Mouse (Mus musculus): Measurements from ENCODE around the gene Pemt. TPM values are rescaled to one million over a fixed set of nuclear protein-coding genes. Genes with fewer than 3 reads are reported as not detected.

Gene Pemt
- total RNA-seq (2014; rRNA removed; ENCODE audit: low replicate concordance) (11.9 and 14.8 TPM in 2 replicates), polyA plus RNA-seq (2015; fragmentation: Nextera tagmentation; extraction: Ambion mirVana) (6.9 and 8.2 TPM in 2 replicates)

GRCm38 (mm10) chr11:60046058-60046735 is at the start of gene Pemt:
Gene Pemt (minus strand): TSS chr11:60046489.
- peak within 1 kb of the TSS; percentile 56 for H3K4me3 ChIP-seq (ENCODE audit: low read depth, low read length)
- H3K27ac ChIP-seq (ENCODE audit: low read depth), result peak within 1 kb of the TSS; percentile 80
- WGBS, result under 1% methylated on average over 44 of the region's 44 CpGs
- no peaks in the 10 kb centered on the region for H3K27me3 ChIP-seq (ENCODE audit: control insufficient read depth, insufficient read depth, low read length)
- peak; percentile 98 for ATAC-seq (ENCODE audit: insufficient read depth, low read depth)
- H3K9me3 ChIP-seq (replicated peaks; ENCODE audit: control insufficient read depth, low read length), result no peaks in the 10 kb centered on the region
- TF ChIP-seq EP300 (IDR thresholded peaks at IDR 0.05; ENCODE audit: low read depth), result no peak
- TF ChIP-seq CTCF (IDR thresholded peaks at IDR 0.05; ENCODE audit: low read depth), result peak; percentile 45
- H3K4me1 ChIP-seq (ENCODE audit: control insufficient read depth, insufficient read depth), result peaks cover 6% of the 10 kb centered on the region
- no peaks in the 10 kb centered on the region for H3K36me3 ChIP-seq (replicated peaks; ENCODE audit: control insufficient read depth, insufficient read depth, low read length)
- peak within 1 kb of the TSS; percentile 68 for H3K4me2 ChIP-seq (ENCODE audit: low read depth, low read length)
- H3K9ac ChIP-seq (replicated peaks; ENCODE audit: low read depth, low read length), result peak within 1 kb of the TSS; percentile 44
- DNase-seq (ENCODE audit: low spot score), result peak; percentile 93

DNA sequence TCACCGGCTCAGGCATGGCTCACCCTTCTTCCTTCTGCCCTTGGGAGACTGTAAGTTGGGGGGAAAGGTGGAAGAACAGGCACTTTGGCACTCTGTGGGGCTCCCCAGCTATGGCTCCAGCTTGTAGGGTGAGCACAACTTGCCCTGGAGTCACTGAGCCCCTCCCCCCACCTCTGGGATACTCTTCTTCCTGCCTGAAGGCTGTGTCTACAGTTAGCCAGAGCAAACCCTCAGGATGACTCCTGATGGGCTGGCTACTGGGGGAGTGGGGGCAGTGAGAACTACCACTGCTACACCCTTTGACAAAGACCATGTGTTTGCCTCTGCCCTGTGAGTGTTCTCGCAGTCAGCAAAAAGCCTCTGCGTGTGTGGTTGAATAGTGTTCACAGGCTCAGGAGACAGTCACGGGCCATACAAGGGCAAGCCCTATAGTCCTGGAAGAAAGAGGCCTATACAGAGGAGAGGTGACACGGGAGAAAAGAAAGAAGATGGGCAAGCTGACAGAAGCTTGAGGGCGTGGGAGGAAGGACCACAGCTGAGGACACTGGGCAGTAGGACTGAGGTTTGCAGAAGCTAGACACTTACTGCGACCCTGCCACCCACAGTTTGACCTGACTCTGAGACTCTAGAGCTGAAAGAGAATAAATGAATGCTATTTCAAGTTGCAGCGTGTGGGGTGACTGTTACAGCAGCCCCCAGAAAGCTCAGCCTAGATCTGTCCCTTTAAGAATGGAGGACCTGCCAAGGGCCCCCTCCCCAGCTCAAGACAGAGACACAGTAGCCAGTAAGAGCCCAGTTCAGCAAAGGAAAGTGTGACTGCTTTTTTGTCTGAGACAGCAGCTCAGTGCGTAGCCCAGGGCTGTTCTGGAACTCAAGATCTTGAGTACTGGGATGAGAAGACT is 48.9 kb upstream of the Pemt start:
- H3K27ac ChIP-seq (ENCODE audit: low read depth), result no peak overlapping the region
- 62% methylated on average over 9 of the region's 9 CpGs for WGBS
- H3K27me3 ChIP-seq (ENCODE audit: control insufficient read depth, insufficient read depth, low read length), result no peaks in the 10 kb centered on the region
- H3K4me1 ChIP-seq (ENCODE audit: control insufficient read depth, insufficient read depth), result peaks cover 28% of the 10 kb centered on the region
- no peaks in the 10 kb centered on the region for H3K36me3 ChIP-seq (replicated peaks; ENCODE audit: control insufficient read depth, insufficient read depth, low read length)
- H3K9me3 ChIP-seq (replicated peaks; ENCODE audit: control insufficient read depth, low read length), result no peaks in the 10 kb centered on the region
- ATAC-seq (ENCODE audit: insufficient read depth, low read depth) (no peak), DNase-seq (ENCODE audit: low spot score) (no peak)
- no peak overlapping the region for H3K9ac ChIP-seq (replicated peaks; ENCODE audit: low read depth, low read length)
- H3K4me3 ChIP-seq (ENCODE audit: low read depth, low read length), result no peak overlapping the region
- H3K4me2 ChIP-seq (ENCODE audit: low read depth, low read length), result no peak overlapping the region
- no peak for TF ChIP-seq EP300 (IDR thresholded peaks at IDR 0.05; ENCODE audit: low read depth)
- TF ChIP-seq CTCF (IDR thresholded peaks at IDR 0.05; ENCODE audit: low read depth), result no peak

DNA sequence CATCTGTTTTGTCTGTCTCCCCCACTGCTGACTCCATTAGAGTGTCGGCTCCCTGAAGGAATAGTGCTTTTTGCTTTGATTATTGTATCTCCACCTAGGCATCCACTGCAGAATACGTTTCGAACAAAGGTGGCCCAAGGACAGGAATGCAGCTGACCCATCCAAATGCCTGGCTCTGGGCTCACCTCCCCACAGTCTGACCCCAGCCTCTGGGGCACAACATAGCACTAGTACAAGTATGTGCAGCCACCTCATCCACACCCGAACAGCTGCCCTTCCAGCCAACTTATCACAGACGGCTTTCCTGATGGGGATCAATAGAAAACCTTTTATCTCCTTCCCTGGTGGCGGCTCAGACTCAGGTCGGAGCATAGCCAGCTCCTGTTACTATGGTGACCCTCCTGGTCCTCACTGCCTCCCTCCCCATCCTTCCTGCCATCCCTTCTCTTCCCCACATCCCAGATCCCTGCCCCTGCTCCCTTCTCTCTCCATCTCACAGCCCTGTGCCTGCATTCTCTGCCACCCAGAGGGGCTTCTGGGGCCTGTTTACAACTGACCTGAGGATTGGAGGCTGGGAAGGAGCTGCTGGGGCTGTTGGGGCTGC is 47.8 kb upstream of the Pemt start:
- Histone ChIP-seq H3K36me3 (replicated peaks; ENCODE audit: control insufficient read depth, insufficient read depth, low read length) (no peaks in the 10 kb centered on the region), H3K9me3 (replicated peaks; ENCODE audit: control insufficient read depth, low read length) (no peaks in the 10 kb centered on the region), H3K4me1 (ENCODE audit: control insufficient read depth, insufficient read depth) (peaks cover 22% of the 10 kb centered on the region), H3K27me3 (ENCODE audit: control insufficient read depth, insufficient read depth, low read length) (no peaks in the 10 kb centered on the region), H3K27ac (ENCODE audit: low read depth) (no peak overlapping the region), H3K4me2 (ENCODE audit: low read depth, low read length) (no peak overlapping the region), H3K9ac (replicated peaks; ENCODE audit: low read depth, low read length) (no peak overlapping the region), H3K4me3 (ENCODE audit: low read depth, low read length) (no peak overlapping the region)
- DNase-seq (ENCODE audit: low spot score) (no peak), ATAC-seq (ENCODE audit: insufficient read depth, low read depth) (no peak)
- 62% methylated on average over 7 of the region's 7 CpGs for WGBS
- TF ChIP-seq EP300 (IDR thresholded peaks at IDR 0.05; ENCODE audit: low read depth) (no peak), CTCF (IDR thresholded peaks at IDR 0.05; ENCODE audit: low read depth) (no peak)

DNA sequence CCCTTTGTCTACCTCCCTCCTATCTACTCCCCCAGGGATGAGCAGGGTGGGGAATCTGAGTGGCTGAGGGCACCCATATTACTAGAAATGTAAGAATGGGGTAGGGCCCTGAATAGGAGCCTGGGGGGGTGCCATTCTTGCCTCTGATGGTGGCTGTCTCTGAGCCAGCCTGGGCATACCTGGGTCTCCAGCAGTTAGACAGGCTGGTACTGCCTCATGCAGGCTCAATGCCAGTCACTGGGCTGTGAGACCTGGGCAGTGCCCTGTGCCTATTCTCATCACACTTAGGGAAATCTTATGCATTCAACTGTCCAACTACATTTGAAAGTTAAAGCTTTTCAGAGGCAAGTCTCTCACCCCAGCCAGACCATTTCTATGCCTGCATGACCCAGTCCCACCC is 46.9 kb upstream of the Pemt start:
- Histone ChIP-seq H3K4me2 (ENCODE audit: low read depth, low read length) (no peak overlapping the region), H3K9me3 (replicated peaks; ENCODE audit: control insufficient read depth, low read length) (no peaks in the 10 kb centered on the region), H3K4me3 (ENCODE audit: low read depth, low read length) (no peak overlapping the region), H3K4me1 (ENCODE audit: control insufficient read depth, insufficient read depth) (peaks cover 22% of the 10 kb centered on the region), H3K27me3 (ENCODE audit: control insufficient read depth, insufficient read depth, low read length) (no peaks in the 10 kb centered on the region), H3K27ac (ENCODE audit: low read depth) (no peak overlapping the region), H3K9ac (replicated peaks; ENCODE audit: low read depth, low read length) (no peak overlapping the region), H3K36me3 (replicated peaks; ENCODE audit: control insufficient read depth, insufficient read depth, low read length) (no peaks in the 10 kb centered on the region)
- DNase-seq (ENCODE audit: low spot score) (no peak), ATAC-seq (ENCODE audit: insufficient read depth, low read depth) (no peak)
- TF ChIP-seq CTCF (IDR thresholded peaks at IDR 0.05; ENCODE audit: low read depth) (no peak), EP300 (IDR thresholded peaks at IDR 0.05; ENCODE audit: low read depth) (no peak)

GRCm38 (mm10) chr11:60091422-60091761 is 45.1 kb upstream of the Pemt start:
- Histone ChIP-seq H3K4me2 (ENCODE audit: low read depth, low read length) (no peak overlapping the region), H3K9me3 (replicated peaks; ENCODE audit: control insufficient read depth, low read length) (no peaks in the 10 kb centered on the region), H3K4me1 (ENCODE audit: control insufficient read depth, insufficient read depth) (peaks cover 22% of the 10 kb centered on the region), H3K9ac (replicated peaks; ENCODE audit: low read depth, low read length) (no peak overlapping the region), H3K36me3 (replicated peaks; ENCODE audit: control insufficient read depth, insufficient read depth, low read length) (no peaks in the 10 kb centered on the region), H3K27me3 (ENCODE audit: control insufficient read depth, insufficient read depth, low read length) (no peaks in the 10 kb centered on the region), H3K4me3 (ENCODE audit: low read depth, low read length) (no peak overlapping the region), H3K27ac (ENCODE audit: low read depth) (no peak overlapping the region)
- ATAC-seq (ENCODE audit: insufficient read depth, low read depth) (no peak), DNase-seq (ENCODE audit: low spot score) (no peak)
- WGBS, result 63% methylated on average over 7 of the region's 7 CpGs
- TF ChIP-seq EP300 (IDR thresholded peaks at IDR 0.05; ENCODE audit: low read depth) (no peak), CTCF (IDR thresholded peaks at IDR 0.05; ENCODE audit: low read depth) (no peak)

Measured in heart, postnatal 0 days (tissue).